Mouse (Mus musculus) adipocyte (in vitro differentiated cells): ENCODE results near the gene Rexo2.
"Not testable (repeated sequence)": the region's sequence is repeated elsewhere in the genome, so short reads cannot be mapped to it uniquely, and the experiment has no call there.

Experiments
- DNase-seq: peaks from one replicate; pipeline ENCODE4 v3.0.0-alpha.2; 2016; ENCODE audit warnings: low spot score

Rexo2 gene

GRCm38 (mm10) chr9:48480411-48481213 is at the start of gene Rexo2:
Gene Rexo2, minus strand, starts transcription at chr9:48480623.
- DNase-seq = peak; percentile 94

- DNase-seq = no peak
Observed at GRCm38 (mm10) chr9:48526520-48526919, 46.1 kb upstream of the Rexo2 start.

- no peak for DNase-seq
Observed at GRCm38 (mm10) chr9:48525566-48525965, 45.1 kb upstream of the Rexo2 start.

GRCm38 (mm10) chr9:48520405-48520804 is 40.0 kb upstream of the Rexo2 start:
- DNase-seq = not testable (repeated sequence)

- DNase-seq = no peak
Observed at GRCm38 (mm10) chr9:48517372-48518130, 37.1 kb upstream of the Rexo2 start.

- DNase-seq = no peak
Observed at GRCm38 (mm10) chr9:48516615-48517371, 36.4 kb upstream of the Rexo2 start.

GRCm38 (mm10) chr9:48515332-48515731 is 34.9 kb upstream of the Rexo2 start:
- peak; percentile 56 for DNase-seq

GRCm38 (mm10) chr9:48510134-48510533 is 29.7 kb upstream of the Rexo2 start:
- peak; percentile 47 for DNase-seq

GRCm38 (mm10) chr9:48504741-48505365 is 24.4 kb upstream of the Rexo2 start:
- peak; percentile 40 for DNase-seq

GRCm38 (mm10) chr9:48503001-48503400 is 22.6 kb upstream of the Rexo2 start:
- DNase-seq = peak; percentile 76

- no peak for DNase-seq
Observed at GRCm38 (mm10) chr9:48501192-48501591, 20.8 kb upstream of the Rexo2 start.

- DNase-seq = no peak
Observed at GRCm38 (mm10) chr9:48495548-48495932, 15.1 kb upstream of the Rexo2 start.

- peak; percentile 93 for DNase-seq
Observed at GRCm38 (mm10) chr9:48494817-48495547, 14.6 kb upstream of the Rexo2 start, which contains the start of the genes Rbm7 and Gm5617. Gene Rbm7, minus strand, starts transcription at chr9:48495299. Gene Gm5617, plus strand, starts transcription at chr9:48495442.

- peak; percentile 66 for DNase-seq
Observed at GRCm38 (mm10) chr9:48481214-48482134, 1.1 kb upstream of the Rexo2 start.

GRCm38 (mm10) chr9:48479838-48480410 is 499 bp downstream of the Rexo2 start:
- peak; percentile 46 for DNase-seq

- no peak for DNase-seq
Observed at GRCm38 (mm10) chr9:48478808-48479207, 1.6 kb downstream of the Rexo2 start.

- DNase-seq = peak; percentile 47
Observed at GRCm38 (mm10) chr9:48476236-48477165, 3.9 kb downstream of the Rexo2 start.

- no peak for DNase-seq
Observed at GRCm38 (mm10) chr9:48474367-48474766, 6.1 kb downstream of the Rexo2 start.

GRCm38 (mm10) chr9:48473131-48473530 is 7.3 kb downstream of the Rexo2 start:
- no peak for DNase-seq
